22 mouse cellular contexts compared by ENCODE assay signal in genomic region chr8:74973121-74973869, GRCm38 (mm10). TPM values are rescaled to one million over a fixed set of nuclear protein-coding genes. Genes with fewer than 3 reads are reported as not detected.
A peak's percentile ranks its signal among the peaks of the same experiment; 100 is the strongest.
DNase-seq lines count a peak whose midpoint lies in the region; ATAC-seq and TF ChIP-seq lines count a peak whose summit lies in the region.
"Had no signal": no experiment of that assay in that cellular context is flagged by ENCODE, and none has a peak within 500 bp of the region (broad histone marks: within the 10 kb centered on the region; RNA-seq: fewer than 3 reads in every experiment).

No protein-coding gene starts in this region.

- ATAC-seq in forebrain, embryonic 15.5 days (replicated peaks), result 0 out of 2 replicates have a peak, but pooled peaks have one; percentile 28
- ATAC-seq in hindbrain, postnatal 0 days, result 0 out of 2 replicates have a peak, but pooled peaks have one; percentile 21
- ATAC-seq in midbrain, postnatal 0 days (ENCODE audit: low FRiP score), result no peak

- no peaks in the 10 kb centered on the region for H3K27me3 ChIP-seq in forebrain, embryonic 15.5 days
- no peaks in the 10 kb centered on the region for H3K27me3 ChIP-seq in hindbrain, postnatal 0 days (ENCODE audit: insufficient read depth, low read length)
- H3K27me3 ChIP-seq in midbrain, postnatal 0 days (ENCODE audit: insufficient read depth, low read length), result no peaks in the 10 kb centered on the region
- H3K27me3 ChIP-seq in kidney, adult 2 months (replicated peaks; ENCODE audit: control insufficient read depth, insufficient read depth, low read length), result no peaks in the 10 kb centered on the region

- no peak overlapping the region for H3K4me2 ChIP-seq in forebrain, embryonic 15.5 days (replicated peaks)
- H3K4me2 ChIP-seq in hindbrain, postnatal 0 days (ENCODE audit: low read depth, low read length), result no peak overlapping the region
- H3K4me2 ChIP-seq in midbrain, postnatal 0 days (ENCODE audit: low read depth, low read length, poor library complexity, severe bottlenecking), result no peak overlapping the region
- H3K4me2 ChIP-seq: heart, embryonic 11.5 days; liver, embryonic 11.5 days had no signal

- no peaks in the 10 kb centered on the region for H3K4me1 ChIP-seq in forebrain, embryonic 15.5 days
- no peaks in the 10 kb centered on the region for H3K4me1 ChIP-seq in hindbrain, postnatal 0 days (ENCODE audit: insufficient read depth, low read length)
- H3K4me1 ChIP-seq in midbrain, postnatal 0 days (ENCODE audit: insufficient read depth, low read length), result no peaks in the 10 kb centered on the region
- H3K4me1 ChIP-seq in kidney, adult 2 months (ENCODE audit: control insufficient read depth, insufficient read depth, low read length), result no peaks in the 10 kb centered on the region
- H3K4me1 ChIP-seq: limb, embryonic 10.5 days had no signal

- WGBS in forebrain, embryonic 15.5 days, result 53% methylated on average over 8 of the region's 8 CpGs
- WGBS in hindbrain, postnatal 0 days, result 53% methylated on average over 8 of the region's 8 CpGs
- 54% methylated on average over 8 of the region's 8 CpGs for WGBS in midbrain, postnatal 0 days
- WGBS in kidney, adult 2 months, result 78% methylated on average over 8 of the region's 8 CpGs

- DNase-seq in brain, embryonic 14.5 days (ENCODE audit: low read depth), result peak; percentile 74
- DNase-seq in hindbrain, postnatal 0 days (ENCODE audit: low spot score), result no peak
- peak; percentile 18 for DNase-seq in midbrain, postnatal 0 days (ENCODE audit: low spot score)
- no peak for DNase-seq in adrenal gland, adult (ENCODE audit: inconsistent age in 2 of 2, low spot score in 1 of 2)
- DNase-seq in embryo, embryonic 10 days (ENCODE audit: low spot score), result no peak
- no peak for DNase-seq in kidney, adult 2 months
- DNase-seq: adrenal gland, adult 2 months; cerebellum, adult 11 months; cerebellum, postnatal 25 days; gastrocnemius, adult 2 months; heart, postnatal 10 days; kidney, adult 18-20 months; kidney, postnatal 25 days; lung, adult 18-20 months; lung, postnatal 14 days; thymus, postnatal 14 days had no signal

- no peak for TF ChIP-seq POLR2A in brain, embryonic 14.5 days (IDR thresholded peaks at IDR 0.05; ENCODE audit: borderline replicate concordance, extremely low read depth, insufficient read depth, insufficient read length, poor library complexity, severe bottlenecking)
- no peak for TF ChIP-seq POLR2A in kidney, adult 2 months (IDR thresholded peaks at IDR 0.05; ENCODE audit: low read depth, low read length)

- H3K9ac ChIP-seq in forebrain, embryonic 15.5 days (replicated peaks), result no peak overlapping the region
- H3K9ac ChIP-seq in hindbrain, postnatal 0 days (replicated peaks; ENCODE audit: low read length), result no peak overlapping the region
- no peak overlapping the region for H3K9ac ChIP-seq in midbrain, postnatal 0 days (replicated peaks; ENCODE audit: low read length, poor library complexity, severe bottlenecking)

- no peaks in the 10 kb centered on the region for H3K36me3 ChIP-seq in forebrain, embryonic 15.5 days
- H3K36me3 ChIP-seq in hindbrain, postnatal 0 days (ENCODE audit: insufficient read depth, low read length), result no peaks in the 10 kb centered on the region
- no peaks in the 10 kb centered on the region for H3K36me3 ChIP-seq in midbrain, postnatal 0 days (ENCODE audit: insufficient read depth, low read length)
- no peaks in the 10 kb centered on the region for H3K36me3 ChIP-seq in kidney, adult 2 months (ENCODE audit: control insufficient read depth, insufficient read depth, low read length)
- H3K36me3 ChIP-seq: limb, embryonic 10.5 days had no signal

- no peak overlapping the region for H3K27ac ChIP-seq in forebrain, embryonic 15.5 days (replicated peaks)
- H3K27ac ChIP-seq in hindbrain, postnatal 0 days, result no peak overlapping the region
- H3K27ac ChIP-seq in midbrain, postnatal 0 days (ENCODE audit: low read depth, low read length), result no peak overlapping the region
- H3K27ac ChIP-seq in kidney, adult 2 months (ENCODE audit: insufficient read depth, low read depth, low read length), result no peak overlapping the region
- H3K27ac ChIP-seq: gastrocnemius, adult 2 months; left cerebral cortex, adult 2 months; limb, embryonic 10.5 days had no signal

- no peak overlapping the region for H3K4me3 ChIP-seq in forebrain, embryonic 15.5 days
- no peak overlapping the region for H3K4me3 ChIP-seq in hindbrain, postnatal 0 days (ENCODE audit: low read length)
- no peak overlapping the region for H3K4me3 ChIP-seq in midbrain, postnatal 0 days (ENCODE audit: low read depth, low read length)
- H3K4me3 ChIP-seq in kidney, adult 2 months (ENCODE audit: insufficient read depth, low read depth, low read length), result no peak overlapping the region
- H3K4me3 ChIP-seq: gastrocnemius, adult 2 months; left cerebral cortex, adult 2 months; limb, embryonic 10.5 days; myocyte had no signal

- H3K9me3 ChIP-seq in forebrain, embryonic 15.5 days, result no peaks in the 10 kb centered on the region
- no peaks in the 10 kb centered on the region for H3K9me3 ChIP-seq in hindbrain, postnatal 0 days (ENCODE audit: low read length)
- no peaks in the 10 kb centered on the region for H3K9me3 ChIP-seq in midbrain, postnatal 0 days (ENCODE audit: low read length)
- H3K9me3 ChIP-seq: limb, embryonic 10.5 days had no signal

- TF ChIP-seq CTCF in brain, embryonic 14.5 days (IDR thresholded peaks at IDR 0.05; ENCODE audit: borderline replicate concordance, extremely low read depth, insufficient read depth, insufficient read length), result no peak
- no peak for TF ChIP-seq CTCF in hindbrain, postnatal 0 days (IDR thresholded peaks at IDR 0.05; ENCODE audit: low read depth)
- no peak for TF ChIP-seq CTCF in midbrain, postnatal 0 days (IDR thresholded peaks at IDR 0.05)
- no peak for TF ChIP-seq CTCF in kidney, adult 2 months (conservative IDR thresholded peaks at IDR 0.05; ENCODE audit: insufficient read depth, insufficient read length, low read depth, low read length)

RNA-seq across cellular contexts. Expression of gene Hmgxb4, which starts 19.9 kb away (rescaled TPM):
- 66.2 and 76.5 TPM in 2 replicates for polyA plus RNA-seq in brain, embryonic 14.5 days (2012; rRNA removed)
- 46.2 and 49.1 TPM in 2 replicates for polyA plus RNA-seq in forebrain, embryonic 15.5 days (2015; fragmentation: Nextera tagmentation; extraction: Ambion mirVana)
- total RNA-seq in hindbrain, postnatal 0 days (2014; rRNA removed), result 29.7 and 66.9 TPM in 2 replicates
- polyA plus RNA-seq in hindbrain, postnatal 0 days (2015; fragmentation: Nextera tagmentation; extraction: Ambion mirVana), result 24.7 and 30.0 TPM in 2 replicates
- 48.5 and 60.1 TPM in 2 replicates for total RNA-seq in midbrain, postnatal 0 days (2014; rRNA removed)
- 27.6 and 29.6 TPM in 2 replicates for polyA plus RNA-seq in midbrain, postnatal 0 days (2015; fragmentation: Nextera tagmentation; extraction: Ambion mirVana)
- 13.3 and 13.7 TPM in 2 replicates for polyA plus RNA-seq in kidney, adult 2 months (2012; rRNA removed)

Comparison
In these comparisons a context has a peak if more than half of its experiments do, and no peak if none do; other contexts are left out.
1. DNase-seq: peak in brain, embryonic 14.5 days (single experiment) and midbrain, postnatal 0 days (single experiment); none in hindbrain, postnatal 0 days (single experiment), adrenal gland, adult (0 of 2), embryo, embryonic 10 days (single experiment) and kidney, adult 2 months (single experiment).